Mouse (Mus musculus) left cerebral cortex, postnatal 25 days (tissue): ENCODE data around the gene Sestd1. TPM values are rescaled to one million over a fixed set of nuclear protein-coding genes. Genes with fewer than 3 reads are reported as not detected.
A peak's percentile ranks its signal among the peaks of the same experiment; 100 is the strongest.

Source experiments
- DNase-seq, 2 experiments: peaks; one replicate each; pipeline ENCODE4 v3.0.0; 2022; ENCODE audit warnings: low spot score in 2 of 2, mixed read lengths in 1 of 2
- intact Hi-C: fragments of 180-260 bp; cut with DNase I; formaldehyde crosslinking; loops from one replicate; pipeline ENCODE4 v1.15.1; 2025
- total RNA-seq, 2 experiments: library from RNA; stranded (reverse); gene quantifications; 2 replicates each; pipeline ENCODE4 v1.2.3; 2021

Sestd1 gene
- total RNA-seq, 2 experiments from 2014 or later = 62.3 to 64.6 TPM

GRCm38 (mm10) chr2:77274976-77275641 is 5.3 kb downstream of the Sestd1 start:
- intact Hi-C loops = no loop called here
- DNase-seq = no peak

GRCm38 (mm10) chr2:77272953-77273352 is 7.4 kb downstream of the Sestd1 start:
- DNase-seq = peak in 1 of 2 experiments; percentile 83
- intact Hi-C loops = loop anchor here (2.0 kb wide), 1 partner anchor 46 kb away; no protein-coding TSS in a partner anchor

- peak in 1 of 2 experiments; percentile 58 for DNase-seq
- intact Hi-C loops = no loop called here
These were observed 9.6 kb downstream of the Sestd1 start for GRCm38 (mm10) chr2:77270781-77271180.

- intact Hi-C loops = no loop called here
- DNase-seq = no peak
These were observed 10.3 kb downstream of the Sestd1 start for GRCm38 (mm10) chr2:77270136-77270535.

DNA sequence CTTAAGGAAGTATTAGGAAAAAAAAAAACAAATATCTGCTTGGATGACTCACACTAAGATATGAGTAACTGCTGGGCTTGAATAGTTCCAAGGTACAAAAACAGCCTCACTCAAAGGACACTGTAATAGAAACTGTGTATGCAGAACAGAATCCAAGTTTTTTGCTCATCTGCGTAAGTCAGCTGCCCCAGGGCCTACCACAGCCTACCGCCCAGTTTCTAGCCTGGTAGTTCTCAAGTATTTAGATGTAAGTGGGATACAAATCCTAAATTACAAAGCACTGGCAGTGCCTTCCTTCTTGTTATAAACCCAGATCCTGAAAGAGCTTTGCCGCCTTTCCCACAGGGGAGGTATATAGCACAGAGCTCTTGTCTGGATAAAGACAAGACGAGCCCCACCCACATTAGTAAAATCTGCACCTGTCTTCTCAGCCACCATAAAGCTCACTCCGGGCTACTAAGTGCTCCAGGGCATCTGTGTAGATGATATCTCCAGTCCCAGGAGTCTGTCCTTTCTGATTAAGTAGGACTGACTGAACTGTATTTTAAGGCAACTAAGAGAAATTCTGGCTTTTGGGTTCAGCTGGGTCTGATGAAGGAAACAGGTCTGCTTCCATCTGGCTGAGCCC is 11.7 kb downstream of the Sestd1 start:
- intact Hi-C loops = no loop called here
- peak in 1 of 2 experiments; percentile 82 for DNase-seq

DNA sequence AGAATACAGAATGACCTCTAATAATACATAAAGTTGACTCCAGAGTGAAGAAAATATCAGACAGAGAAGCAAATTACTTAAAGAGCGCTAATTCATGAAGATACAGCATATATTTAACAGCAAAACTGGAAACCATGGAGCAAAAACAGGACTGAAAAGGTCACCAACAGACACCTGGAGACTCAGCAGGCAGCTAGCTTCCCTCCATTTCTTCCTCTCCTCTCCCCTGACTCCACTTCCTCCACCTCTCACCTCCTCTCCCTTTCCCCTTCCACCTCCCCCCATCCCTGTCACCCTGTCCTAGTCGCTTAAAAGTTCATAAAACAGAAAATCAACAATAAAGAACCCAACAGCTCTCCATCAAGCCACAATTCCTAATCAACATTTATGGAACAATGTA is 13.5 kb downstream of the Sestd1 start:
- intact Hi-C loops = no loop called here

DNA sequence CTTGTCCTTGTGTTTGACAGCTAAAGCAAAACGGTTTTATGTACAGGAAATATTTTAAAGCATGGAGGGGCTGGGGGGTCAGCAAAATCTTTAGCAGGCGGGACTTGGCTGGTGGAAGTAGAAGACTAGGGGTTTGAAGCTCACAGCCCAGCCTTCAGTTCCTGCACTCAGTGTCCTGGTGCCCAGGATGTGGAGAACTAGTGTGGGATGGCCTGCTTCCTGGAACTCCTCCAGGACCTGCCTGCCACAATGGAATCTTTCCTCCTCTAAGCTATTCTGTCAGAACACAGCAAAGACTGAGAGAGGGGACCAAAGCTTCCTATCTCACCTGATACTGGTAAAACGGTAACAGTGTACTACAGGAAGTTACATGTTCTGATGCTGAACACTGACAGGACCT is 14.4 kb downstream of the Sestd1 start:
- intact Hi-C loops = no loop called here
- DNase-seq = peak in 1 of 2 experiments; percentile 53

More for the DNA sequence above, 13.5 kb downstream of the Sestd1 start:
- DNase-seq = no peak

GRCm38 (mm10) chr2:77265301-77265700 is 15.1 kb downstream of the Sestd1 start:
- DNase-seq = no peak
- intact Hi-C loops = no loop called here

DNA sequence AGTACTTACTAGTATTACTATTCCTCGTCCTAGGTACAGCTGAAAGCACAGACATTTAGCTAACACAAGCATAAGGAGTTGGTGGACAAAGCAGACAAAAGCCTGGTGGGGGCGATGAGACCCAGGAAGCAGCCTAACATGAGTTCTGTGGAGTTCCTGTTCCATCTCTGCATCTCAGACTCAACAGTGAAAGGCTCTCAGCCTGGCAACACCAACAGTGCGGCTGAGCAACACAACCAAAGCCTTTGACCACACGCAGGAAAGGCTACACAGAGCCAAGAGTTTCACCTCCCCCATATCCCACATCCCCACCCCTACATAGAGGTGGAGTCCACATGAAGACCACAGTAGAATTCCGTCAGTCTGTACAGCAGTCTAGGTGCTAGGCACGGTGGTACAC is 15.8 kb downstream of the Sestd1 start:
- no peak for DNase-seq
- intact Hi-C loops = loop anchor here (5.0 kb wide), 2 partner anchors 78 to 202 kb away; no protein-coding TSS in a partner anchor

DNA sequence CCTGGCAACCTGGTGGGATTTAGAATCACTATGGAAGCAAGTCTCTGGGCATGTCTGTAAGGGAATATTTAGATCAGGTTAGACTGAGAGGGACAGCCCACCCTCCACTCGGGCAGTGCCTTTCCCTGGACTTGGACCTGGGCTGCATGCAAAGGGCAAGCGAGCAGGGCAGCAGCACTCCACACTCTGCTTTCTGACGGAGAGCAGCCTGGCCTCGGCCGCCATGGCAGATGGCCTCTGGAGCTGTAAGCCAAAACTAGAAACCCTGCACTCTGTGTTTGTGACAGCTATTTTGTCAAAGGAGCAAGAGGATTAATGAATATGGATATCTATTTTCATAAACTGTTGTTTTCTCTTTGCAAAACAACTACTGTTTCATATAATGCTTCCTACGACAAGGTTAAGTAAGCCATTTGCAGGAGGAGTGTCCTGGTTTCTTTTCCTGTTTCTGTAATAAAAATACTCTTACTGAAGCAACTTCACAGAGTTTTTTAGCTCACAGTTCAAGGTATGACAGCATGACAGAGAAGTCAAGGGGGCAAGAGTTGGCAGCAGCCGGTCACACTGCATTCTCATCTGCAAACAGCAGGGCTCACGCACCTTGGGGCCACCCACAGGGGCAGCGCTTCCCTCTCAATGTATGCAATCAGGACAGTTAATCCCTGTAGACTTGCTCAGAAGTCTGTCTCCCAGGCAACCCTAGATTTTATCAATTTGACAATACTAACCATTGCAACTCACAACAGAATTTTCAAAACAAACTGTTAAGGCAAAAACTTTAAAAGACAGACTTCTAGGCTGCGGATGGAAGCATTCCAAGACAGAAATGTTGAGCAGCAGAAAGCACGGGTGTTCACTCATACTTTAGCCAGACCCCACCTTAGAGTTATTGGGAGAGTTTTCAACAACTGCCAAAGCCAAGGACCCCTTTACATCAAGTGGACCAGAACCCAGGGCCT is 16.6 kb downstream of the Sestd1 start:
- intact Hi-C loops = loop anchor here (5.0 kb wide), 2 partner anchors 79 to 201 kb away; no protein-coding TSS in a partner anchor
- no peak for DNase-seq

DNA sequence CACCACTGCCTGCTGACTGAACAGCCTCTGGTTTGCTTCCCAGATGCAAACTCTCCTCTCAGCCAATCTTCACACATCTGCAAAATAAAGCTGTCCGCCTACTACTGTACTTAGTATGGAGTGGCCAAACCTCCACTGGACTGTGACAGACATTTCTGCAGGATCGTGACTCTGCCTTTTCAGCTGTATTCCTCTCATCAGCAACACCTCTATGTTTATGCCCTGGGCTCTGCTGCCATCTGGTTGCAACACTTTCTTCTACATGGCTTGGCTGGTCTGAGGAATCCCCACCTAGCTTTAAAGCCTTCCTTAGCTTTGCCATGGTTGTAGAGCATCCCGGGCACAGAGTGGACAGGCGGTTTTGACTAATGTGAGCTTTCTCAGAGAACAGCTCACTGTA is 20.3 kb downstream of the Sestd1 start:
- intact Hi-C loops = loop anchor here (5.0 kb wide), 2 partner anchors 82 to 198 kb away; no protein-coding TSS in a partner anchor

GRCm38 (mm10) chr2:77253227-77253626 is 27.2 kb downstream of the Sestd1 start:
- no peak for DNase-seq
- intact Hi-C loops = no loop called here

More for the DNA sequence above, 20.3 kb downstream of the Sestd1 start:
- no peak for DNase-seq

DNA sequence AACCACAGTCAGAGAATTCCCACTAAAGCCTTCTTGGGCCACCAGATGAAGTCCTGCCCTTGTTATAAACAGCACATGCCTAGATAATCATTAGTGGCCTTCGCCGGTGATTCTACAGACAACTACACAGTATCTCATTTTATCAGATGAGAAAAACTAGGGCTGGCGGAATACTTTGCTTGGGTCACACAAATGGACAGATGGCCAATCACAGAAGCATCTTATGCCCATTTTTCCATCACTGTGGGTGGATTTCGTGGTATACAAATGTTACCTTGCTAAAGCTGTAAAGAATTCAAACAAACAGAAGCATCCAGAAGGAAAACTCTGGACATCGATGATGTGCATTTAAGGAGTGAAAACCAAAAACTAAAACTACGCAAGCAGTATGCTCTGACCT is 28.7 kb downstream of the Sestd1 start:
- no peak for DNase-seq
- intact Hi-C loops = no loop called here

DNA sequence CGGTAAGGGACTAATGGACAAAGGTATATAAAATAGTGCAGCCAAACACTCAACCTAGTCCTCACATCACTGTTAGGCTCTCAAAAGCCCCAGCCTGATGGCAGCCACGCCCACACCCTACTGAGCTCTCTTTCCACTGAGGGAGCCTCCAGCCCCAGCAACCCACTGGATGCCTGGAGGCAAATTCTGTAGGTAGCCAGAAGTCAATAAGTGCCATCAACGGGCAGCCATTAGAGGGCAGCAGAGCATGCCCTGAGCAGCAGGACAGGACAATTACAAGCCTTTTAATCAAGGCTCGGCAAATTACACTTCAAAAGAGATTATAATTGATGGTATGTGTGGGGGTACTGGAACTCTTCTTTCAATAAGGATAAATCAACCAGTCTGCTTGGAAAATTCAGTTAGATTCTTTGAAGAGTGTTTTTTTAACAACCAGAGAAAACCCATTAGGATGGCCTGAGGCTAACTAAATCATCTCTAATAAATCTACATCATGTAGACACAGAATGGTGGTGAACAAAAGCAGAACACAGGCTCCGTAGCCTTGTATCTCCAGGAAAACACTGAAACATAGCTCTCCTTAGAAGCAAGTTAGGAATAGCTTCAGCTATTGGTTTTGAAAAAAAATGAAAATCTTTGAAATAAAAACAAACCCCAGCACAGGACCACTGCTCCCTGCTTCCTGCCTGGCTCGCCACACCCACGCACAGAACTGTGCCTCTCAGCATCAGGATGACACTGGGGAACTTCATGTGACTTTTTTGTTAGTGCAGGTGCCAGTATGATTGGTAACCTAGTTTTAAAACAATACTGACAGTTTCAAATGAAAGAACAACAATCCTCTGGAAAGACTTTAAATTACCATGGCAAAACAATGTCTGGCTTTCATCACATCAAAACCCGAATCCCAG is 30.4 kb downstream of the Sestd1 start:
- DNase-seq = no peak
- intact Hi-C loops = loop anchor here (1.0 kb wide), 1 partner anchor 92 kb away; no protein-coding TSS in a partner anchor

- intact Hi-C loops = no loop called here
- DNase-seq = no peak
These were observed 32.0 kb downstream of the Sestd1 start for GRCm38 (mm10) chr2:77248416-77248815.

- no peak for DNase-seq
- intact Hi-C loops = no loop called here
These were observed 33.1 kb downstream of the Sestd1 start for GRCm38 (mm10) chr2:77247200-77247830.

GRCm38 (mm10) chr2:77245806-77246205 is 34.6 kb downstream of the Sestd1 start:
- intact Hi-C loops = no loop called here
- no peak for DNase-seq

DNA sequence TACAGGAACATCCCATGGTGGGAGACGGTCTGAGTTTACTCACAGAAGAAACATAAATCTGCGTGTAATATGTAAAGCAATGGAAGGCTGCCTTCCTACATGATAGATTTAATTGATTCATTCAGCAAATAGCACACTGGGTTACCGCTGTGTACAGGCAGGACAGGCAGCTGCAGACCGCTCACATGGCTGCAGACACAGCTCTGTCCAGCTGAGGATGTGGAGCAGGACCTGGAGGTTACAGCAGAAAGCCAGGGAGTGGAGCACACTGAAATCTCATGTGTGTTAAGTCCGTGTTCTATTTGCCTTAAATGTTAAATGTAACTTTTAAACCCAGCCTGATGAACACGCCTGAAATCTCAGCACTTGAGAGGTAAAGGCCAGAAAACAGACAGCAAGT is 38.1 kb downstream of the Sestd1 start:
- no peak for DNase-seq
- intact Hi-C loops = no loop called here
